Mouse (Mus musculus): Measurements from ENCODE around the gene 1700001F09Rik. TPM values are rescaled to one million over a fixed set of nuclear protein-coding genes. Genes with fewer than 3 reads are reported as not detected.

1700001F09Rik gene
- polyA plus RNA-seq (2014; fragmentation: Illumina TruSeq; extraction: RNeasy Lipid Tissue Mini Kit (QIAGEN cat#74804); ENCODE audit: low read depth, low replicate concordance) = 2.6 TPM

GRCm38 (mm10) chr14:43347711-43348110 is at the start of gene 1700001F09Rik:
Gene 1700001F09Rik (minus strand): TSS chr14:43347811.

GRCm38 (mm10) chr14:43293503-43293902 is 54.1 kb downstream of the 1700001F09Rik start, which contains the start of gene Gm8127:
Gene Gm8127 (minus strand): TSS chr14:43293832.

Other genes starting within 250 kb of the 1700001F09Rik start
- not detected for gene Gm8104, start 247.2 kb downstream of the 1700001F09Rik start, polyA plus RNA-seq (2014; fragmentation: Illumina TruSeq; extraction: RNeasy Lipid Tissue Mini Kit (QIAGEN cat#74804); ENCODE audit: low read depth, low replicate concordance)
- gene Gm7233, start 167.9 kb downstream of the 1700001F09Rik start, polyA plus RNA-seq (2014; fragmentation: Illumina TruSeq; extraction: RNeasy Lipid Tissue Mini Kit (QIAGEN cat#74804); ENCODE audit: low read depth, low replicate concordance) = not detected
- not detected for gene Gm8122, start 112.5 kb downstream of the 1700001F09Rik start, polyA plus RNA-seq (2014; fragmentation: Illumina TruSeq; extraction: RNeasy Lipid Tissue Mini Kit (QIAGEN cat#74804); ENCODE audit: low read depth, low replicate concordance)
- 1.3 TPM for gene Gm8126, start 89.2 kb downstream of the 1700001F09Rik start, polyA plus RNA-seq (2014; fragmentation: Illumina TruSeq; extraction: RNeasy Lipid Tissue Mini Kit (QIAGEN cat#74804); ENCODE audit: low read depth, low replicate concordance)
- 2.1 TPM for gene Gm9732, start 72.8 kb downstream of the 1700001F09Rik start, polyA plus RNA-seq (2014; fragmentation: Illumina TruSeq; extraction: RNeasy Lipid Tissue Mini Kit (QIAGEN cat#74804); ENCODE audit: low read depth, low replicate concordance)
- gene Gm8127, start 54.0 kb downstream of the 1700001F09Rik start, polyA plus RNA-seq (2014; fragmentation: Illumina TruSeq; extraction: RNeasy Lipid Tissue Mini Kit (QIAGEN cat#74804); ENCODE audit: low read depth, low replicate concordance) = not detected
- not detected for gene Gm8138, start 68.5 kb upstream of the 1700001F09Rik start, polyA plus RNA-seq (2014; fragmentation: Illumina TruSeq; extraction: RNeasy Lipid Tissue Mini Kit (QIAGEN cat#74804); ENCODE audit: low read depth, low replicate concordance)
- gene Gm5799, start 195.8 kb upstream of the 1700001F09Rik start, polyA plus RNA-seq (2014; fragmentation: Illumina TruSeq; extraction: RNeasy Lipid Tissue Mini Kit (QIAGEN cat#74804); ENCODE audit: low read depth, low replicate concordance) = 0.77 TPM
- gene Gm17654, start 231.3 kb upstream of the 1700001F09Rik start, polyA plus RNA-seq (2014; fragmentation: Illumina TruSeq; extraction: RNeasy Lipid Tissue Mini Kit (QIAGEN cat#74804); ENCODE audit: low read depth, low replicate concordance) = not detected